Mouse (Mus musculus) heart, adult 18-20 months (tissue): ENCODE results near the gene Acads. TPM values are rescaled to one million over a fixed set of nuclear protein-coding genes. Genes with fewer than 3 reads are reported as not detected.
"Not testable (repeated sequence)": the region's sequence is repeated elsewhere in the genome, so short reads cannot be mapped to it uniquely, and the experiment has no call there.

Experiments used
- DNase-seq, 2 experiments: peaks; one replicate each; pipeline ENCODE4 v3.0.0; 2021 to 2022; ENCODE audit warnings: mixed read lengths in 1 of 2
- total RNA-seq, 2 experiments: library from RNA; stranded (reverse); gene quantifications; 2 replicates each; pipeline ENCODE4 v1.2.3; 2021

Acads gene
- total RNA-seq, 2 experiments from 2014 or later: 230 to 252 TPM

DNA sequence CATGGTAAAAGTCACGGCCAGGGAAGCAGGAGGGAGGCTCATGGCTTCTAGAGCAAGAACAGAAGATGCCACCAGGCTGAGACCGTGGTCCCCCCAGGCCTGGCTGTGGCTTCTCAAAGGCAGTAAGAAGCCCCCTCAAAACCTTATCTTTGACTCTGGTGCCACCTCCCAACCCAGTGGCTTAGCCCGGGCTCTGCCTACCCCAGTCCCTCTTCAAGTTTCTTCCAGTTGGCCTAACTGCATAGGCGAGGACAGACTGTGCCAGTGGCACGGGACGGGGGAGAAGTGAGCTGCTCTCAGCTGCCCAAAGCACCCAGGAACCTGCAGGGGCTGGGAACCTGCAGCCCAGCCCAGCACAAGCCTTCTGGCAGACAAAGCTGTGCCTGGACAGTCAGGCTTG lies 5.5 kb upstream of the Acads start:
- DNase-seq: no peak

DNA sequence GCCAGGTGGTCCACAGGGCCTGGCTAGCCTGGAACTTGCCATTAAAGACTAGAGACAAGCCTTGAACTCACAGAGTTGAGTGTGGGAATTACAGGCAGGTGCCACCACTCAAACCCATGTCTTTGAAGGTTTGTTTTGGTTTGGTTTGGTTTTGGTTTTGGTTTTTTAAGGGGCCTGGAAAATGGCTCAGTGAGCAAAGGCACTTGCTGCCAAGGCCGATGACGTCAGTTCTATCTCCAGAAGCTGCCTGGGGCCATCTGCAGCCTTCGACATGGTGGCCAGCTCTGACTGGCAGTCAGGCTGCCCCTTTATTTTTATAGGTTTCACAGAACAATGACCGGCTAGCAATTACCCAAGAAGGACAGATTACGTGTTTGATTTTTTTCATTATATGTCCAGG lies 1.8 kb upstream of the Acads start:
- DNase-seq: peak in 1 of 2 experiments; percentile 22

DNA sequence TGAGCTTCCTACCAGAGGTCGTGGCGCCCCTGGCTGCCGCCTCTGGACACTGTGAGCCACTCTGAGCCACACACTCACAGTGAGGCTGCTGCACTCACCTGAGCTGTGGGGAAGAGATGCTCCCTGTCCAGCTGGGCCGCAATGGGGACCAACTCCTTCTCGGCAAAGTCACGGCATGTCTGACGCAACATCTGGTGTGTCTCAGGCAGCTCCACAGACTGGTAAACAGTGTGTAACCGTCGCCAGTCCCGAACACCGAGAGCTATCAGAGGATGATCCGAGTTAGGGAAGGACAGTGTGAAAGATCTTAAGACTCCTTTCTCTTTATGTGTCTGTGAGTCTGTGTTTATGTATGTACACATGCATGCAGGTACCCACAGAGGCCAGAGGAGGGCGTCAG lies 1.7 kb downstream of the Acads start:
- DNase-seq: no peak

DNA sequence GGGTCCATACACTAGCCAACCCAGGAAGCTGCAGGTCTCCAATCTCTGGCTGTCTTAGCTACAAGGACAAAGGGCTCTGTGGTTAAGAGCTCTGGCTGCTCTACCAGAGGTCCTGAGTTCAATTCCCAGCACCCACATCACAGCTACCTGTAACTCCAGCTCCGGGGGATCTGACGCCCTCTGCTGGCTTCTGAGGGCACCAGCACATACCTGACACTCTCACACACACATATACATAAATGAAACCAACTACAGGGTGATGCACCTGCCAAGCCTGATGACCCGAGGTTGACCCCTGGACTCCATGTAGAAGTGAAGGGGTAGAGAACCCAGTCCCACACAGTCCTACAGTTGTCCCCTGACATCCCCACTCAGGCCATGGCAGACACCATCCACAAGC lies 2.7 kb downstream of the Acads start:
- DNase-seq: no peak

DNA sequence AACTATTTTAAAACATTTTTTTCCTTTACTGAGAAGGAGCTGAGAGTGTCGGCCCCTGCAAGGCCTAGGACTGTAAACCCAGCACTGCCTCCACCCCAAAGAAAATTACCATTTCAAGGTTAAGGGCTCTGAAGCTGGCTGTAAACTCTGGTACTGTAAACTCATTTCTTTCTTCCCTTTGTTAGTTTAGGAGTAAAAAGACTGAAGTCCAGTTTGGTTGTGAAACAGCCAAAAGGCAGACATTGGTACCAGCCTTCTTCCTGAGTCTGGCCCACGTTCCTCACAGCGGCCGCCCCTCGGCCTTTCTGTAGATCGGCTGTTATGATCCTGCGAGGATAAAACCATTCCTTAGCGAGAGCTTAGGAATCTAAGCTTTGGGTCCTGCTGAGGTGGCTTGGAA lies 4.6 kb downstream of the Acads start:
- DNase-seq: no peak

DNA sequence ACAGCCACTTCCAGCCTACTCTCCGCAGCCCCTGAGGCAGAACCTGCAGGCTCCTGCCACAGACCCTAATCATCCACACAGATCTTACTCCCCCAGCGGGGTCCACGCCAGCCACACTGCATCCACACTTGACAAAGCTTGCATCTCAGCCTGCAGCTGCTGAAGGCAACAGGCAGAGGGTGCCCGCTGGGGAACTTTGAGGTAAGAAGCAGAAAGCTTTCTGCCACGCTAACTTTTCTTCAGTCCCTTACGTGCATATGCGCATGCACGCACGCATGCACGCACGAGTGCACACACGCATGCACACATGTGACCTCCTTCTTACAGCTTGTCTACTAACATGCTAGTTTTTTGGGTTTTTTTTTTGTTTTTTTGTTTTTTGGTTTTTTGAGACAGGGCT lies 5.9 kb downstream of the Acads start:
- no peak for DNase-seq

DNA sequence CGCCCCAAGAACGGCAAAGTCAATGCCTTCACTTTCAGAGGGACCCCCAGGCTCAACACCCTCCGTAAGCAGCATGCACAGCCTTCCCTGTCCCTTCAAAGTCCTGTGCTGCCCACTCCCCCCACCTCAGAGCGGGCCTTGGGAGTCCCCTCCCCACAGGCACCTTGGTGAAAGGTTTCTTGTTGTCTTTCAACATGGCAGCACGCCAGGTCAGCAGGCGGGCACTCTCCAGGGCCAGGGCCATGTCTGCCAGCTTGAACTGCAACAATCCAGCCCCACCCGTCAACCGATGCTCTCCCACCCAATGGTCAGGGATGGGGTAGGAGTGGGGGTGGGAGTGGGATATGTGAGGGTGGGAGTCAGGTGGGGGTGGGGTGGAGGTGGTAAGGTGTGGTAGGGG lies 8.0 kb downstream of the Acads start:
- no peak for DNase-seq

DNA sequence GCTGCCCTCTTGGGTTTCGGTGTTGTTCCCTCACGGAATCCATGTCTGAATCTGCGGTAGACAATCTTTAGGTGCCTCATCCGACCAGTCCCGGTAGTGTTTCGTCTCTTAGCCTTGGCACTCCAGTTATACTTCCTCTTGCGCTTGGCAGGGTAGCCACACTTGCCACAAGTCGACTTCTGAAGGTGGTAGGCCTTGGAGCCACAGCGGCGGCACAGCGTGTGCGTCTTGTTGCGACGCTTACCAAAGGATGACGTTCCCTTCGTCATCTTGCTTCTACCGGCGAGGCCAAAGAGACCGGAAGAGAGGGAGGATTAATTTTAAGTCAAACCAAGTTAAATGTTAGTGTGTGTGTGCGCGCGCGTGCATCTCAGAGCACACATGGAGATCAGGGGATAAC lies 15.9 kb downstream of the Acads start:
- not testable (repeated sequence) for DNase-seq

DNA sequence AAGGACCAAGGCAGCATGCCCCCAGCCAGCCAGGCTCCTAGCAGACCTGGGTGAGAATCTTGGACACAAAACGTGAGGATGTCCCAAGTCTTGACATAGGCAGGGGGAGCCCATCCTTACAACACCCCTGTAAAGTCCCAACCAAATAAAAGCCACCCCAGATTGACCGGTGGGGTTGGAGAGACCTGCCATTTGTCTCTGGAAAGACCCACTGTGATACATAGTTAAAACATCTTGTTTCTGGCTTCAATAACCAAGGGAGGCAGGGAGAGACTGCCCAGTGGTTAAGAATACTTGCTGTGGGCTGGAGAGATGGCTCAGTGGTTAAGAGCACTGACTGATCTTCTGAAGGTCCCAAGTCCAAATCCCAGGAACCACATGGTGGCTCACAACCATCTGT lies 16.9 kb downstream of the Acads start:
- DNase-seq: no peak

DNA sequence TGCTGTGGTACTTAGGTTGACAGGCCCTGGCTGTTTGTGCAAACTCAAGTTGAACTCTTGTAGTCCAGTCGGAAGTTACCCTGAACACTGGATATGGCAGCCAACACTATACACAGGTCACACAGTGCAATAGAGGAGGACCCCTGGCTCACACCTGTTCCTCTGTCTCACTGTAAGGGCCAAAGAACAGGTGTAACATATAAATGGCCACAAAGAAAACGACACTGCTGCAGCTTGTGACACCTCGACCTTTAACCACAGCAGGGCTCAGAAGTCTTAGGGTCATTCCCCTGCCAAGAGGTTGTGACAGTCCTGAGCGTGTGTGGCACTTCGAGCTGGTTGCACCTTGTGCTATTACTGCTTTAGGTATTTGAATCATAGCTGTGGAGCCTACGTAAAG lies 18.7 kb downstream of the Acads start:
- DNase-seq: no peak

DNA sequence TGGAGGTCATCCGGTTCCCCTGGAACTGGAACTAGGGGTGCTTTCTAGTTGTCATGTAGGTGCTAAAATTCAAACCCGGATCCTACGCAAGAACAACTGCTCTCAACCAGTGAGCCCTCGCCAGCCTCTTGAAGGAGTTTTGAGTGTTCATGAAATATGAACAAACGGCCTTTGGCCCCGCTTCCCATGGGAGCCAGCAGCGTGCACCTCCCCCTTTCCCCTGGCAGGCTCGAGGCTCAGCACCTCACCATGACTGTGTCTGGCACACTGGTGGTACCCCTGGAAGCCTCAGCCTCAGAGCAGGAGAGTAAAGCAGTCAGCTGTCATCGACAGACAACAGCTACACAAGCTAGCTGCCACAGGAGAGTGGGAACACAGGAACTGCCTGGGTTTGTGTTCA lies 19.2 kb downstream of the Acads start:
- DNase-seq: no peak

DNA sequence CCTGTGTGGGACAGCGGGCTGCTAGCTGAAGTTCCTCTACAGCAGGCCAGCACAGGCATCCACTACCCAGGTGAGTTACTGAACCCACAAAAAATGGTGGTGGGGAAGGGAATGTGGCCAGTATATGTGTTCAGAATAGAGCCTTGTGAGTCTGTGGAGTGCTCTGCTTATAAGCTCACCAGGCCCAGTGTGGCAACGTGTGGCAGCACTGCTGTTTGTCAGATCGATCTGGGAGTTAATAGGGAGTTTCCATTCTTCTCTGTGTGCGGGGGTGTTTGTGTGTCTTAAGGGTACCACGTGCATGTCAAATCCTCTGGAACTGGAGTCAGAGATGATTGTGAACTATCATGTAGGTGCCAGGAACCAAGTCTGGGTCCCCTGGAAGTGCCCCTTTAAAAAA lies 19.6 kb downstream of the Acads start:
- no peak for DNase-seq

DNA sequence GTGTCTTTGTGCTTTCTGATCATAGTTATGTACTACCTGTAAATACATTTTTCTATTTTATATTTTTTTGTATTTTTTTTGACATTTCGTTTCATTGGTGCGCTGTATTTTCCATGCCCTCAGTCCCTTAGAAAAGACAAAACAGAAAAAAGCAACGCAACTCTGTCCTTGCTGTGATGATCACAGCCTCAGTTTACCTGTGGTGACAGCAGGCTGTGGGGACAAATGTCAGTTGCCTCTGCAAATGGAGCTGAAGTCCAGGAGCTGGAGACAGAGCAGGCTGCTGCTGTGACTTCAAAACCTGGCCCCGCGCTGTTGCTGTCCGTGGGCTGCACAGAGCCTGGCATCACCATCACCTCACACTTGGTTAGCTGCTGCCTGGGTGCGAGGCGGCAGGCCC lies 21.0 kb downstream of the Acads start, which contains the start of gene Gm10401:
Gm10401 (minus strand) TSS at position 101 of the 400 bp plus-strand sequence.
- DNase-seq: no peak

DNA sequence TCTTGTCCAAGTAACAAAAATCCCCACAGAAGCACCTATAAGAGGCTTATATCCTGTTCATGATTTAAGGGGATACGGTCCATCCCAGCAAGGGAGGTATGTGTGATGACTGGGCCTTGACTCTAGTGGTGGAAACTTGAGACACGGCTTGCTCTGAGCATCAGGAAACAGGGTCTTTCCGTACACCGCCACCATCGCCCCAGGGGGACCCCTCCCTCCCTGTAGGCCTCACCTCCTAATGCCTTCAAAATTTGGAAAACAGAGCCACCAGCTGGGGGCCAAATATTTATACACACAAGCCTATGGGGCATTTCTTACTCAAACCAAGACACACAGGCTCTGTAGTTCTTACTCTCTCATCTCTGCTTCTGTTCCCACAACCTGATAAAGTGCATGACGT lies 27.4 kb downstream of the Acads start:
- DNase-seq: no peak

DNA sequence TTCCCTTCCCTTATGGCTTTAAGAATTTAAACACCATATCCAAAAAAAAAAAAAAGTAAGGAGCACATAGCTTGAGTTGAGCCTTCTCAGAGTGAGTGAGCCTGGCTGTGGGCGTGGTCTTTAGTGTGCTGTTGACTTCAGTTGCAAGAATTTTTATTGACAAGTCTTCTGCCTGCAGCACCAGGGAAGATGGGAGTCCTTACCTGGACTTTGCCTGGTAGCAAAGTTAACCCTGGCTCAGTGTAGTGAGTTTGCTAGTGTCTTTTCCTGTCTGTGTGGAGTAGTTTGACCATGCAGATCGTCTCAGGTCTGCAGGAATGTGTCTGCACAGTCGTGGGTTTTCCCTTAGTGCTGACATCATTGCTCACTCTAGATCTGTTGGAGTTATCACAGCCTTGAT lies 28.1 kb downstream of the Acads start:
- no peak for DNase-seq

DNA sequence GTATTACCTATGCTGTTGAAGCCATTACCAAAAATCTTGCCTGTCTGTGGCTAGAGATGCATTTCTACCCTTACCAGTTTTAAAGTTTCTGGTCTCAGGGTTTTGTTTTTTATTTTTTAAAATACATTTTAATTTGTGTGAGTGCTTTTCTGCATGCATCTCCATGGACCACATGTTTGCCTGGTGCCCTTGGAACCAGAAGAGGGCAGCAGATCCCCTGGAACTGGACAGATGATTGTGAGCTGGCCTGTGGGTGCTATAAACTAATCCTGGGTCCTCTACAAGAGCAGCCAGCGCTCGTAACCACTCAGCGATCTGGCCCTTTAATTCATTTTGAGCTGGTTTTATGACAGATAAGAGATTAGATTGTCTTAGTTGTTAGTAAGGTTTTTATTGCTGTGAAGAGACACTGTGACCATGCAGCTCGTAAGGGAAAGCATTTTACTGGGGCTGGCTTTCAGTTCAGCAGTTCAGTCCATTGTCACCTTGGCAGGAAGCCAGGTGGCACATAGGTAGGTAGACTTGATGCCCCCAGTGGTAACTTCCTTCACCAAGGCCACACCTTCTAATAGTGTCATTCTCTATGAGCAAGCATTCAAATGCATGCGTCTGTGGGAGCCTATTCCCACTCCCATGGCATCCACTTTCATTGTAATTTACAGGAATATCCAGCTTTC lies 29.4 kb downstream of the Acads start:
- DNase-seq: no peak

DNA sequence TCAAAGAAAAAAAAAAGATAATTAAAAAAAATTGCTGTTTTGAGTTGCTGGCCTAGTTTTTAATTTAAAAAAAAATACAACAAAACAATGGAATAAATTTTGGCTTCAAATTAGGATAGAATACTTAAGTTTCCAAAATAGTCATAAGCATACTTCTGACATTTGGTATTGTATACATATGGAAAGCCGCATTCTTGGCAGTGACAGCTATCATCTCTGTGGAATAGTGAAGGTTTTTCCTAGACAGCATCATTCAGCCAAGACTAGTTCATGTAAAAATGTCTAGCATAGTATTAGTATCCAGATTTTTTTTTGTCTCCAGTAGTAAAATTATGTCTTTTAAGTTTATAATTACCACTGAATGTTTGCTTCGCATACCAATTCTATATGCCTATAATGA lies 33.5 kb downstream of the Acads start:
- no peak for DNase-seq

DNA sequence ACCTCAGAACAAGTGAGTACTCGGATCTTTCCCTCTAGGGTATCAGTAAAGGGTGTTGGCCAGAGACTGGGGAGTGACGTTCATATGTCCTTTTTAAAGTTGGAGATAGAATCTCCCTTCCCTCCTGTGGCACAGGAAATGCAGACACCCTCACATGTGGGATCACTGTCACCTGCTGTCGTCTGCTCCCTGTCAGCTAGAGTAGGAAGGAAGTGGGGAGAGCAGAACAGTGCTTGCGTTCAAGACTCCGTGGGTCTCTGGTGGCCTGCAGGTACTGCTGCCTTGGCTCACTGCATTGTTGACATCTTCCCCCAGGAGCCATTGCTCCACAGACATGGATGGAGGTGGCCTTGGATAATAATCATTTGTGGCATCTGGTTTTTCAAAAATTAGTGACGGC lies 35.7 kb downstream of the Acads start:
- DNase-seq: no peak

DNA sequence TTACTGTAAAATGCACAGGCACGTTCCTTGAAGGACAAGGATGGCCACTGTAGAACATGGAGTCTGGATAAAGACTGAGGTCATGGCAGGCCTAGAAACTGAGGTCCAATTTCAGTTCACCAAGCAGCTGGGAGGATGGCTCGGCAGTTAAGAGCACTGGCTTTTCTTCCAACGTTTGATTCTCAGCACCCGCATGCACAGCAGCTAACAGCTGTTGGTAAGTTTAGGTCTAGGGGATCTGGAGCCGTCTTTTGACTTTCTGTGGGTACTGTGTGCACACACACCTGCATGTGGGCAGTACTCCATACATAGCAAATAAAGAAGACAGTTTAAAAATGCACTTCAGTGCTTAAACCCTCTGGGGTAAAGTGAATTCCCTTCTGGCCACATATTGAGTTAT lies 37.5 kb downstream of the Acads start:
- no peak for DNase-seq

DNA sequence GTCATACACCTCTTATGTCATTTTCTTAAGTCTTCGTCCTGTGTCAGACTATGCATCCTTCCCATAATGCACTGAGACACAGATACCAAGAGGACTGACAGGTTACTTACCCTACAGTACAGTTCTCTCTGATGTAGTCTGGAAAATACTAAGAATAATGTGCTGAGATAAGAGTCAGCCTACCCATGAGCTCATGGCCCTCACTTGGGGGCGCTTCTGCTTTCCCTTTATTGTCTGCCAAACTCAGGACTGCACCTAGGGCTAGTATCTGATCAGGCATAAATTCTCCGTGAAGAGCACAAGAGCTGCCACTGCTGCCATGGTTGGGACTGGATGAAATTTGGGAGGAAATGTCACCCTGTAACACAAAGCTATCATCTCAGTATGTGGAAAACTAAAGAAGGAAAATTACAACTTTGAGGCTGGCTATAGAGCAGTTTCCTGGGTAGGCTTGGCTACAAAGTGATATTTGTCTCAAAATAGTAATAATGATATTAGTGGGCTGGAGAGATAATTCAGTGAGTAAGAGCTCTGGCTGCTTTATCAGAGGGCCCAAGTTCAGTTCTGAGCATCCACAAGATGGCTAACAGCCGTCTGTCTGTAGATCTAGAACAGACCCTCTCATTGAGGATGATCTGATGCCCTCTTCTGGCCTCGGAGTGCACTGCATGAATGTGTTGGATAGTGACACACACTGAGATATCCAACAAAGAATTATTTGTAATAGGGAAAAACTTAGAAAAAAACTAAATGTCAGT lies 42.8 kb downstream of the Acads start:
- peak; percentile 59 to 88 for DNase-seq

DNA sequence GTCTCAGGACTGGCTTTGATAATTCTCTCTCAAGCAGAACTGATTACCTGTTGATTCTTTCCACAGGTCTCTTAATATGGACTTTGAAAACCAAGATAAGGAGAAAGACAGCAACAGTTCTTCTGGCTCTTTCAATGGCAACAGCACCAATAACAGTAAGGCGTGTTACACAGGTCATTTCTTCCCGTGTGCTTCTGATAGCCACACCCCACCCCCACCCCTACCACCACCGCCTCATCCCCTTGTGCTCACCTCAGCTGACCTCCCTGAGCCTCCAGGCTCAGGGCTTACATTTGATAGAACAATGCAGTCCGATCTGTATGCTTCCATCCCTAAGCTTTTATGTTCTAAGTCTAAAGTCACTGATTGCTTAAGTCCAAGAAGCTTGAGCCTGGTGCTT lies 44.4 kb downstream of the Acads start:
- DNase-seq: no peak

DNA sequence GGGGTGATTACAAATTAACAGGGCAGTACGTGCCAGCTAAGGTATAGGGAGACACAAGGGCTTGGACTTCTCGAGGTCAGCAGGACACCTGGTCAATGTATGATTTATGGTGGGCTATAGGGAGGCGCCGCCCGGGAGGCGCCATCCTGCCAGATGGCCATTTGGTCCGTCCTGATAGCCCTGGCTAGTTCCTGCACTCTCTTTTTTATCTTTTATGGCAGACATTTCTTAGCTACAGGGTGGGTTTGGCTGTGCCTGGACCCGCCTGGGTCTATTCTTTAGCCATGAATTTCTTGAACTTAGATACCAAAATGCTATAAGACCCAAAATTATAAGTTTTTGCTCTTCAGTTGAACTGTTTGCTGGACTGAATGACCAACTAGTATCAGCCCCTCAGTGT lies 45.8 kb downstream of the Acads start:
- not testable (repeated sequence) for DNase-seq

DNA sequence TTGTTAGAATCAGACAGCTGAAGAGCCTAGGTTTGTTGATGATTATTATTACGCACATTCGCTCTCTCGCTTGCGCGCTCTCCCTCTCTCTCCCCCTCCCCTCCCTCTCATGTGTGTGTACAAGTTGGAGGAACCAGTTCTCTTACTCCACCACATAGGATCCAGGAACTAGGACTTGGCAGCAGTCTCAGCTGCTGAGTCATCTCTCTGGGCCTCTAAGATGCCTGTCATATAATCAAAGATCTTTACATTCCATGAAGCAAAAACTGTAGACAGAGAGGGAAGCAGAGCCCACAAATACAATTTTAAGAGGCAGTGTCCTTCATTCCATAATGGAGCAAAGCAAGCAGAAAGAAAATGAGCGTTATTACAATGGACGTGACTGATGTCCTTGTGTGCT lies 47.0 kb downstream of the Acads start:
- DNase-seq: peak; percentile 63 to 69
